Comparison of ENCODE assay signal across 13 mouse cellular contexts in the genomic region with DNA sequence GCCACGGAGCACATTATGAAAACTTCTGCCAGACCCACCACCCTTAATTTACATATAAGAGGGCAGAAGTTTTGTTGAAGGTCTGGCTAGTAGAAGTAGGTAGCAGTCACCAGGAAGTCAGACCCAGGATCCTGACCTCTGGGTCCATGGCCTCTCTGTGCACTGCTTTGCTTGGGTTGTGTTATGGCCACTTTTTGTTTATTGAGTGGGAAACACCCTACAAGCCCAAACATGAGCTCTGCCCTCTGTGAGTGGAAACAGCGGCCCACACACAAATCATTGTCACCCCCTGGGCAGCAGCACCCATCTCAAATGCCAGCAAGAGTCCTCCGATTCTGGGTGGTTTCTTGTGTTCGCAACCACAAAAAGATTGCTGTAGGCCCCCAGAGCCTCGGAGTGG.
"Had no signal": no experiment of that assay in that cellular context is flagged by ENCODE, and none has a peak within 500 bp of the region (broad histone marks: within the 10 kb centered on the region; RNA-seq: fewer than 3 reads in every experiment).

No protein-coding gene starts in this region.

- DNase-seq: kidney, postnatal 10 days; layer of hippocampus, postnatal 36 days; lung, postnatal 10 days; lung, postnatal 36 days; midbrain, embryonic 14.5 days; thymus, adult 2 months; thymus, postnatal 14 days; thymus, postnatal 4 days had no signal

- H3K9me3 ChIP-seq: intestine, embryonic 15.5 days; kidney, embryonic 15.5 days; lung, embryonic 15.5 days had no signal

- H3K4me1 ChIP-seq: intestine, embryonic 15.5 days; kidney, embryonic 15.5 days; lung, embryonic 15.5 days had no signal

- H3K4me3 ChIP-seq: intestine, embryonic 15.5 days; kidney, embryonic 15.5 days; left cerebral cortex, adult 2 months; lung, embryonic 15.5 days had no signal

- H3K27me3 ChIP-seq: intestine, embryonic 15.5 days; kidney, embryonic 15.5 days; lung, embryonic 15.5 days had no signal

- H3K9ac ChIP-seq: intestine, embryonic 15.5 days; kidney, embryonic 15.5 days; lung, embryonic 15.5 days had no signal

- H3K27ac ChIP-seq: intestine, embryonic 15.5 days; kidney, embryonic 15.5 days; left cerebral cortex, adult 2 months; lung, embryonic 15.5 days had no signal

- H3K36me3 ChIP-seq: intestine, embryonic 15.5 days; kidney, embryonic 15.5 days; lung, embryonic 15.5 days had no signal

- H3K4me2 ChIP-seq: intestine, embryonic 15.5 days; kidney, embryonic 15.5 days; lung, embryonic 15.5 days; midbrain, embryonic 11.5 days had no signal

- ATAC-seq: intestine, embryonic 15.5 days had no signal
